Mouse (Mus musculus) MEL (cell line): Measurements from ENCODE around the gene Sipa1l3. TPM values are rescaled to one million over a fixed set of nuclear protein-coding genes. Genes with fewer than 3 reads are reported as not detected.

Source experiments
- DNase-seq: peaks from one replicate; pipeline ENCODE4 v3.0.0; 2011; ENCODE audit warnings: low read depth, low spot score
- H3K27ac ChIP-seq: 2 replicates; pipeline ENCODE4 v1.5.1; 2012; ENCODE audit warnings: low read depth, mild to moderate bottlenecking, control low read depth, low read length, moderate library complexity; ENCODE audit not compliant: control insufficient read depth
- H3K27me3 ChIP-seq, 2 experiments: fragments of 150-350 bp in 1 of 2; sonication (generic) in 1 of 2; 2 replicates each; pipeline ENCODE4 v1.6.1; 2012; ENCODE audit warnings: low read length in 2 of 2, mild to moderate bottlenecking in 2 of 2, improper control_type of control experiment in 1 of 2, moderate library complexity in 1 of 2; ENCODE audit not compliant: insufficient read depth in 2 of 2, control insufficient read depth in 1 of 2
- H3K36me3 ChIP-seq, 2 experiments: 2 replicates each; pipeline ENCODE4 v1.6.1; 2012 to 2014; ENCODE audit warnings: low read length in 2 of 2, improper control_type of control experiment in 1 of 2, inconsistent platforms in 1 of 2, mild to moderate bottlenecking in 1 of 2; ENCODE audit not compliant: insufficient read depth in 2 of 2, control insufficient read depth in 1 of 2
- H3K4me1 ChIP-seq, 2 experiments: fragments of 150-350 bp in 1 of 2; sonication (generic) in 1 of 2; 2 replicates each; pipeline ENCODE4 v1.6.1; 2012; ENCODE audit warnings: low read length in 2 of 2, improper control_type of control experiment in 1 of 2, mild to moderate bottlenecking in 1 of 2; ENCODE audit not compliant: insufficient read depth in 2 of 2, control insufficient read depth in 1 of 2
- H3K4me3 ChIP-seq, 2 experiments: fragments of 150-350 bp in 1 of 2; sonication (generic) in 1 of 2; 2 replicates each; pipeline ENCODE4 v1.5.1; 2012; ENCODE audit warnings: low read depth in 2 of 2, low read length in 2 of 2, mild to moderate bottlenecking in 2 of 2, moderate library complexity in 2 of 2, control low read depth in 1 of 2, improper control_type of control experiment in 1 of 2; ENCODE audit not compliant: control insufficient read depth in 1 of 2, insufficient read depth in 1 of 2
- H3K79me2 ChIP-seq: 2 replicates; pipeline ENCODE4 v1.6.1; 2012; ENCODE audit warnings: mild to moderate bottlenecking, low read length, moderate library complexity; ENCODE audit not compliant: control insufficient read depth, poor library complexity, insufficient read depth
- H3K9ac ChIP-seq: 2 replicates; pipeline ENCODE4 v1.6.1; 2012; ENCODE audit warnings: low read depth, mild to moderate bottlenecking, control low read depth, low read length, moderate library complexity; ENCODE audit not compliant: control insufficient read depth, poor library complexity, severe bottlenecking
- H3K9me3 ChIP-seq: fragments of 150-350 bp; sonication (generic); replicated peaks from 2 replicates; pipeline ENCODE4 v1.6.1; 2012; ENCODE audit warnings: mild to moderate bottlenecking, low read length, improper control_type of control experiment, moderate library complexity; ENCODE audit not compliant: insufficient read depth
- BHLHE40 ChIP-seq: IDR thresholded peaks from 2 replicates; pipeline ENCODE4 v1.6.1; 2012; ENCODE audit warnings: low read depth, mild to moderate bottlenecking, inconsistent platforms, low read length, improper control_type of control experiment, borderline replicate concordance
- E2F4 ChIP-seq: IDR thresholded peaks from 2 replicates; pipeline ENCODE4 v1.6.1; 2011; ENCODE audit warnings: low read depth, low read length, improper control_type of control experiment, borderline replicate concordance
- EP300 ChIP-seq, 2 experiments: IDR thresholded peaks; 2 replicates each; pipeline ENCODE4 v1.6.1; 2011; ENCODE audit warnings: improper control_type of control experiment in 2 of 2, low read length in 2 of 2, low read depth in 1 of 2, mild to moderate bottlenecking in 1 of 2
- HCFC1 ChIP-seq: IDR thresholded peaks from 2 replicates; pipeline ENCODE4 v1.6.1; 2012; ENCODE audit warnings: low read depth, mild to moderate bottlenecking, inconsistent platforms, low read length, improper control_type of control experiment, moderate library complexity
- JUND ChIP-seq: IDR thresholded peaks from 2 replicates; pipeline ENCODE4 v1.6.1; 2011; ENCODE audit warnings: low read depth, mild to moderate bottlenecking, improper control_type of control experiment, low read length
- MAZ ChIP-seq: IDR thresholded peaks from 2 replicates; pipeline ENCODE4 v1.6.1; 2012; ENCODE audit warnings: low read depth, mild to moderate bottlenecking, inconsistent platforms, low read length, improper control_type of control experiment
- MEF2A ChIP-seq: IDR thresholded peaks from 2 replicates; pipeline ENCODE4 v1.6.1; 2014; ENCODE audit warnings: low read depth, mild to moderate bottlenecking, inconsistent platforms, low read length, improper control_type of control experiment; ENCODE audit not compliant: poor library complexity, insufficient replicate concordance, severe bottlenecking; ENCODE audit errors: extremely low read depth
- MYB ChIP-seq: IDR thresholded peaks from 2 replicates; pipeline ENCODE4 v1.6.1; 2011; ENCODE audit warnings: mild to moderate bottlenecking, low read depth, low read length, improper control_type of control experiment
- NELFE ChIP-seq: IDR thresholded peaks from 2 replicates; pipeline ENCODE4 v1.6.1; 2011; ENCODE audit warnings: low read depth, low read length, improper control_type of control experiment
- NRF1 ChIP-seq: IDR thresholded peaks from 2 replicates; pipeline ENCODE4 v1.6.1; 2014; ENCODE audit warnings: low read depth, mild to moderate bottlenecking, inconsistent platforms, low read length, improper control_type of control experiment, moderate library complexity; ENCODE audit not compliant: poor library complexity, insufficient read depth, severe bottlenecking
- POLR2AphosphoS5 ChIP-seq: IDR thresholded peaks from 2 replicates; pipeline ENCODE4 v1.6.1; 2012; ENCODE audit warnings: low read depth, borderline replicate concordance, mild to moderate bottlenecking, inconsistent platforms, low read length, moderate library complexity, mixed read lengths
- RAD21 ChIP-seq: IDR thresholded peaks from 2 replicates; pipeline ENCODE4 v1.6.1; 2011; ENCODE audit warnings: mild to moderate bottlenecking, low read depth, low read length, improper control_type of control experiment
- SIN3A ChIP-seq: IDR thresholded peaks from 2 replicates; pipeline ENCODE4 v1.6.1; 2012; ENCODE audit warnings: low read length, improper control_type of control experiment, inconsistent platforms
- UBTF ChIP-seq: IDR thresholded peaks from 2 replicates; pipeline ENCODE4 v1.6.1; 2012; ENCODE audit warnings: low read depth, mild to moderate bottlenecking, inconsistent platforms, low read length, improper control_type of control experiment, moderate library complexity, borderline replicate concordance; ENCODE audit not compliant: insufficient read depth
- USF2 ChIP-seq, 2 experiments: IDR thresholded peaks; 2 replicates each; pipeline ENCODE4 v1.6.1; 2011 to 2012; ENCODE audit warnings: improper control_type of control experiment in 2 of 2, low read length in 2 of 2, borderline replicate concordance in 1 of 2, inconsistent platforms in 1 of 2, low read depth in 1 of 2, mild to moderate bottlenecking in 1 of 2; ENCODE audit not compliant: insufficient read depth in 1 of 2
- ZC3H11A ChIP-seq: IDR thresholded peaks from 2 replicates; pipeline ENCODE4 v1.6.1; 2012; ENCODE audit warnings: low read depth, mild to moderate bottlenecking, inconsistent platforms, low read length, improper control_type of control experiment
- ZKSCAN1 ChIP-seq: IDR thresholded peaks from 2 replicates; pipeline ENCODE4 v1.6.1; 2012; ENCODE audit warnings: low read depth, mild to moderate bottlenecking, inconsistent platforms, low read length, improper control_type of control experiment, moderate library complexity
- ZNF384 ChIP-seq: IDR thresholded peaks from 2 replicates; pipeline ENCODE4 v1.6.1; 2012; ENCODE audit warnings: low read depth, mild to moderate bottlenecking, inconsistent platforms, low read length, improper control_type of control experiment
- polyA plus RNA-seq, 2 experiments: library from polyadenylated mRNA; stranded (reverse) in 1 of 2; unstranded in 1 of 2; fragments of >175 nt in 1 of 2; fragments of >200 nt in 1 of 2; gene quantifications; 2 replicates each; pipeline versions ENCODE4 v1.2.1 to v1.2.4; 2012; ENCODE audit warnings: low replicate concordance in 2 of 2, low read depth in 1 of 2; ENCODE audit not compliant: insufficient read length in 2 of 2, insufficient read depth in 1 of 2, missing spikeins in 1 of 2
- total RNA-seq: library from RNA; depleted of rRNA; stranded (reverse); fragments of 300-350 nt; gene quantifications from 2 replicates; pipeline ENCODE4 v1.2.3, GENCODE M21; 2012

Sipa1l3 gene
- total and polyA plus RNA-seq, 3 experiments: 14.9 to 49.4 TPM; not detected in 1

DNA sequence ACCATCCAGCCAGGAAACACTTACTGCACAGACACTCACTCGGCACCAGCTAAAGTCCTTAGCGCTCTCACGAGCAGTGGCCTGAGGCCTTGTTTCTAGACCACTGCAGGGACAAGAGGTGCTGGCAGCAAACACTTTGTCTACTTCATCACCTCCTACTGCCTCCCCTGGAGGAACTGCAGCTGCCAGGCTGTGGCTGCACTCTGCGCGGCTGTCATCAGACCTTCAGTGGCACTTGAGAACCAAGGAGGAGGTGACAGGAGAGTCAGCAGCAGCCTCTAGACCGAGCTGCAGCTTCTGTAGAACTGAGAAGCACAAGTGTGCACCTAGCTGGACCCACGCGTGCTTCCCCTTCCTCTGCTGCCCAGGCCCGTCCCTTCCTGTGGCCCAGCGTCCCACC, 56.9 kb downstream of the Sipa1l3 start:
- TF ChIP-seq EP300 (IDR thresholded peaks at IDR 0.05; ENCODE audit: low read depth in 1 of 2, low read length in 2 of 2) (no peak), MEF2A (no peak), HCFC1 (no peak), NELFE (no peak), ZNF384 (no peak), JUND (no peak), POLR2AphosphoS5 (no peak), BHLHE40 (no peak), NRF1 (no peak), E2F4 (no peak), RAD21 (no peak), USF2 (IDR thresholded peaks at IDR 0.05; ENCODE audit: borderline replicate concordance in 1 of 2, insufficient read depth in 1 of 2, low read depth in 1 of 2, low read length in 2 of 2) (no peak), ZC3H11A (no peak), SIN3A (no peak), ZKSCAN1 (no peak), MYB (no peak)
- Histone ChIP-seq H3K36me3 (no peaks in the 10 kb centered on the region), H3K4me3 (no peak overlapping the region), H3K79me2 (no peaks in the 10 kb centered on the region), H3K27ac (no peak overlapping the region), H3K4me1 (no peaks in the 10 kb centered on the region), H3K27me3 (no peaks in the 10 kb centered on the region), H3K9me3 (no peaks in the 10 kb centered on the region), H3K9ac (no peak overlapping the region)
- no peak for DNase-seq

DNA sequence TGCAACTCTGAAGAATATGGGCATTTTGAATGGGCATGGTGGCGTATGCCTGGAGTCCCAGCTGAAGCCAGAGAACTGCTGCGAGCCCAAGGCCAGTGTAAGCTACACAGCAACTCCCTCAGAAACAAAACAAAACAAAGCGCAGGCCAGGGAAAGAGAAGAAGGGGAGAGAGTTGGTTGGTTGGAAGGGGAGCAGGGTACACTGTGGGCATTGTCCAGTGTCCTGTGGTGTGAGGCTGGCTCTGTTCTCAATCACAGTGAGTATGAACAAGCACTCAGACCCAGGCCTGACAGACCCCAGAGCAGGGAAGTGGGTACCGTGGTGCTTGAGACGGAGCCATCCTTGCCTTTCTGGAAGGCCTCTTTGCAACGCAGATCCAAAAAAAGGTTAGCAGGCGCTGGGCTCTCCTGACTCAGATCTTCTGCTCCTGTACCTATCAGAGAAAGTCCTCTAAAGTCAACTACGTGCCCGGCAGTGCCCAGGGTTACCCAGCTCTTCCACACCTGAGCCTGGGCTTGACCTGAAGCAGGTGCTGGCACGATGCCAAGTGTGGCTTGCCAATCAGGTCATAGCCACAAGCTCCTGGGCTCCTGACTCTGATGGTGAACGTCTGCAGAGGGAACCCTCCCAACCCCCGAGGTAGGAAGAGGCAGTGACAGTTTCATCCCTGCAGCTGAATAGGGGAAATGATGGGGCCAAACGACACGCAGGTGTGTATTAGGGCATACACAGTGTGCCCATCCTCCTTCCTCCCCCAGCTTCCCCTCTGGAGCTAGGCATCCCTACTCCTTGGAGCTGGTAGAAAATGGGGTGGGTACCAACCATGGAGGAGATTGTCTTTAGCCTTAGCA, 59.3 kb downstream of the Sipa1l3 start:
- DNase-seq: no peak
- no peaks in the 10 kb centered on the region for H3K36me3 ChIP-seq
- no peak for TF ChIP-seq MAZ
- TF ChIP-seq UBTF: no peak
- no peaks in the 10 kb centered on the region for H3K79me2 ChIP-seq
- no peaks in the 10 kb centered on the region for H3K27me3 ChIP-seq
- no peak overlapping the region for H3K27ac ChIP-seq
- no peaks in the 10 kb centered on the region for H3K9me3 ChIP-seq
- H3K4me3 ChIP-seq: no peak overlapping the region
- H3K9ac ChIP-seq: no peak overlapping the region
- H3K4me1 ChIP-seq: no peaks in the 10 kb centered on the region
